In the genomic region with DNA sequence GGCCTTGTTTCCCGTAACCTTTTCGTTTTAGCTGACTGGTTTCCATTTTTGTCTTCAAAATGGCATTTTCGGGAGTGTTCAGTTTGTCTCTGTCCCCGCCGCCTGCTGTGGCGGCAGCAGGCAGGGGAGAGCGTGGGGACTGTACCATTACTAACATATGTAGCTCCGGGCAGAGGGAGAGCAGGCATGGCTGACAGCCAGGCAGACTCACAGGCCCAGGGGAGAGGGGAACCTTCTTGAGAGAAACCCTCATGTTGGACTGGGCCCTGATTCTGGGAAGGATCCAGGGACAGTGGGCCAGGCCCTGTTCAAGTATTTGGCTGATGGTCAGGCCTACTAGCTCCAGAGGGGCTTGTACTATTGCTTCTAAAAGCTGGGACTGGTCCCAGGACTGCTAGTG, we compare ENCODE assay signal across 10 mouse cellular contexts.
DNase-seq lines count a peak whose midpoint lies in the region; ATAC-seq and TF ChIP-seq lines count a peak whose summit lies in the region.
"Had no signal": no experiment of that assay in that cellular context is flagged by ENCODE, and none has a peak within 500 bp of the region (broad histone marks: within the 10 kb centered on the region; RNA-seq: fewer than 3 reads in every experiment).

No protein-coding gene starts in this region.

- H3K27me3 ChIP-seq in lung, embryonic 16.5 days (ENCODE audit: control insufficient read depth, insufficient read depth, low read depth, low read length), result no peaks in the 10 kb centered on the region
- no peaks in the 10 kb centered on the region for H3K27me3 ChIP-seq in embryonic facial prominence, embryonic 15.5 days
- H3K27me3 ChIP-seq in stomach, postnatal 0 days (ENCODE audit: control insufficient read depth, insufficient read depth, low read length), result no peaks in the 10 kb centered on the region
- H3K27me3 ChIP-seq: embryonic facial prominence, embryonic 12.5 days had no signal

- no peaks in the 10 kb centered on the region for H3K36me3 ChIP-seq in lung, embryonic 16.5 days (ENCODE audit: control insufficient read depth, insufficient read depth, low read length)
- H3K36me3 ChIP-seq in embryonic facial prominence, embryonic 15.5 days, result no peaks in the 10 kb centered on the region
- H3K36me3 ChIP-seq in stomach, postnatal 0 days (ENCODE audit: control insufficient read depth, insufficient read depth, low read length), result no peaks in the 10 kb centered on the region
- H3K36me3 ChIP-seq: embryonic facial prominence, embryonic 12.5 days had no signal

- intact Hi-C loops in left cerebral cortex, adult 2 months (cut with DNase I), result no loop called here

- H3K9me3 ChIP-seq in lung, embryonic 16.5 days (ENCODE audit: control insufficient read depth, low read length), result no peaks in the 10 kb centered on the region
- H3K9me3 ChIP-seq in embryonic facial prominence, embryonic 15.5 days (replicated peaks), result no peaks in the 10 kb centered on the region
- H3K9me3 ChIP-seq in stomach, postnatal 0 days (ENCODE audit: control insufficient read depth, low read length), result no peaks in the 10 kb centered on the region
- H3K9me3 ChIP-seq: embryonic facial prominence, embryonic 12.5 days had no signal

- peak overlapping the region; percentile 81 for H3K27ac ChIP-seq in lung, embryonic 16.5 days (ENCODE audit: low read length)
- peak overlapping the region; percentile 58; the same call in 1 of the 2 replicates for H3K27ac ChIP-seq in embryonic facial prominence, embryonic 15.5 days (replicated peaks)
- H3K27ac ChIP-seq in left cerebral cortex, adult 2 months, result peak overlapping the region; percentile 87
- 0 out of 2 replicates have a peak overlapping the region, but pooled peaks have one; percentile 13 for H3K27ac ChIP-seq in stomach, postnatal 0 days (replicated peaks)
- H3K27ac ChIP-seq: embryonic facial prominence, embryonic 12.5 days; macrophage had no signal

- H3K9ac ChIP-seq in lung, embryonic 16.5 days (ENCODE audit: low read length), result no peak overlapping the region
- H3K9ac ChIP-seq in embryonic facial prominence, embryonic 15.5 days, result no peak overlapping the region
- no peak overlapping the region for H3K9ac ChIP-seq in stomach, postnatal 0 days (ENCODE audit: low read length)
- H3K9ac ChIP-seq: embryonic facial prominence, embryonic 12.5 days had no signal

- no peak for TF ChIP-seq EP300 in stomach, postnatal 0 days (optimal IDR thresholded peaks at IDR 0.05)

- H3K4me3 ChIP-seq in lung, embryonic 16.5 days (ENCODE audit: low read length), result no peak overlapping the region
- no peak overlapping the region for H3K4me3 ChIP-seq in embryonic facial prominence, embryonic 15.5 days (replicated peaks)
- H3K4me3 ChIP-seq in left cerebral cortex, adult 2 months, result peak overlapping the region; percentile 9
- H3K4me3 ChIP-seq in stomach, postnatal 0 days (ENCODE audit: low read depth, low read length), result no peak overlapping the region
- H3K4me3 ChIP-seq: embryonic facial prominence, embryonic 12.5 days had no signal

- TF ChIP-seq CTCF in left cerebral cortex, adult 2 months (IDR thresholded peaks at IDR 0.05), result no peak
- TF ChIP-seq CTCF in stomach, postnatal 0 days (IDR thresholded peaks at IDR 0.05; ENCODE audit: low read depth), result no peak

- H3K4me2 ChIP-seq in lung, embryonic 16.5 days (ENCODE audit: low read depth, low read length), result no peak overlapping the region
- no peak overlapping the region for H3K4me2 ChIP-seq in embryonic facial prominence, embryonic 15.5 days (replicated peaks)
- H3K4me2 ChIP-seq in stomach, postnatal 0 days (replicated peaks; ENCODE audit: low read depth), result no peak overlapping the region
- H3K4me2 ChIP-seq: embryonic facial prominence, embryonic 12.5 days had no signal

- WGBS in lung, embryonic 16.5 days, result 66% methylated on average over 8 of the region's 8 CpGs
- WGBS in embryonic facial prominence, embryonic 15.5 days, result 46% methylated on average over 8 of the region's 8 CpGs
- WGBS in stomach, postnatal 0 days, result 76% methylated on average over 8 of the region's 8 CpGs

- DNase-seq in lung, postnatal 36 days, result no peak
- DNase-seq in left cerebral cortex, adult 2 months (ENCODE audit: extremely low spot score in 1 of 2, low spot score in 2 of 2), result peak; percentile 33 to 72
- no peak for DNase-seq in stomach, postnatal 0 days (ENCODE audit: low spot score)
- DNase-seq in urinary bladder, postnatal 10 days (ENCODE audit: low spot score), result no peak
- no peak for DNase-seq in spleen, postnatal 10 days (ENCODE audit: low spot score in 2 of 2)

- peak; percentile 74 for ATAC-seq in lung, embryonic 16.5 days (ENCODE audit: low read depth)
- no peak for ATAC-seq in embryonic facial prominence, embryonic 15.5 days (ENCODE audit: insufficient number of reproducible peaks, low FRiP score, low TSS enrichment, low read depth)
- ATAC-seq in stomach, postnatal 0 days (ENCODE audit: low FRiP score, low TSS enrichment), result no peak
- ATAC-seq: intestine, postnatal 0 days had no signal

- 0 out of 2 replicates have a peak, but pooled peaks cover 3% of the 10 kb centered on the region for H3K4me1 ChIP-seq in lung, embryonic 16.5 days (replicated peaks; ENCODE audit: control insufficient read depth, insufficient read depth, low read length)
- peaks cover 14% of the 10 kb centered on the region for H3K4me1 ChIP-seq in embryonic facial prominence, embryonic 15.5 days
- no peaks in the 10 kb centered on the region for H3K4me1 ChIP-seq in stomach, postnatal 0 days (replicated peaks; ENCODE audit: control insufficient read depth, insufficient read depth)
- H3K4me1 ChIP-seq: embryonic facial prominence, embryonic 12.5 days had no signal

Comparison
In these comparisons a context has a peak if more than half of its experiments do, and no peak if none do; other contexts are left out.
1. H3K27ac ChIP-seq: peak in every context shown above with its lines; median percentile 87 in left cerebral cortex, adult 2 months; 81 in lung, embryonic 16.5 days; 58 in embryonic facial prominence, embryonic 15.5 days; 13 in stomach, postnatal 0 days.
2. DNase-seq: peak in left cerebral cortex, adult 2 months (2 of 2); none in lung, postnatal 36 days (single experiment), stomach, postnatal 0 days (single experiment), urinary bladder, postnatal 10 days (single experiment) and spleen, postnatal 10 days (0 of 2).